Mouse (Mus musculus) heart, embryonic 15.5 days (tissue): Measurements from ENCODE around the gene Aipl1. TPM values are rescaled to one million over a fixed set of nuclear protein-coding genes. Genes with fewer than 3 reads are reported as not detected.

ENCODE experiments used
- ATAC-seq: fragments of 200-750 bp; cut with Nextera tagmentation; replicated peaks from 2 replicates; pipeline ENCODE4 v1.8.0; 2017; ENCODE audit warnings: low read depth, moderate TSS enrichment; ENCODE audit not compliant: insufficient number of reproducible peaks, insufficient read depth, low FRiP score
- H3K27ac ChIP-seq: fragments of 300-500 bp; sonication (generic); 2 replicates; pipeline ENCODE4 v1.5.1; 2015; ENCODE audit warnings: mild to moderate bottlenecking, inconsistent platforms
- H3K27me3 ChIP-seq: fragments of 300-500 bp; sonication (generic); 2 replicates; pipeline ENCODE4 v1.6.1; 2015; ENCODE audit warnings: inconsistent platforms
- H3K36me3 ChIP-seq: fragments of 300-500 bp; sonication (generic); 2 replicates; pipeline ENCODE4 v1.6.1; 2015; ENCODE audit warnings: mild to moderate bottlenecking, inconsistent platforms
- H3K4me1 ChIP-seq: fragments of 300-500 bp; sonication (generic); replicated peaks from 2 replicates; pipeline ENCODE4 v1.6.1; 2015; ENCODE audit warnings: inconsistent platforms
- H3K4me2 ChIP-seq: fragments of 300-500 bp; sonication (generic); 2 replicates; pipeline ENCODE4 v1.6.1; 2015; ENCODE audit warnings: inconsistent platforms, mild to moderate bottlenecking, moderate library complexity
- H3K4me3 ChIP-seq: fragments of 300-500 bp; sonication (generic); 2 replicates; pipeline ENCODE4 v1.5.1; 2015; ENCODE audit warnings: mild to moderate bottlenecking, inconsistent platforms
- H3K9ac ChIP-seq: fragments of 300-500 bp; sonication (generic); 2 replicates; pipeline ENCODE4 v1.6.1; 2015; ENCODE audit warnings: mild to moderate bottlenecking, inconsistent platforms
- H3K9me3 ChIP-seq: fragments of 300-500 bp; sonication (generic); replicated peaks from 2 replicates; pipeline ENCODE4 v1.6.1; 2016; ENCODE audit warnings: inconsistent platforms
- WGBS: fragments of 180-500 bp; shearing (Covaris S2); methylation state at CpG from one replicate; pipeline ENCODE4 v1.1.7; 2015; ENCODE audit warnings: mixed read lengths; 5-methylcytosine and 5-hydroxymethylcytosine counted together
- polyA plus RNA-seq: library from polyadenylated mRNA; unstranded; fragments of >200 nt; fragmentation: Nextera tagmentation; extraction: Ambion mirVana; gene quantifications from 2 replicates; pipeline ENCODE4 v1.2.1, GENCODE M21; 2015

Aipl1 gene
- polyA plus RNA-seq, 1 experiment from 2014 or later, result 0.21 TPM

GRCm38 (mm10) chr11:72032091-72032490 is 5.2 kb downstream of the Aipl1 start:
- Histone ChIP-seq H3K27ac (no peak overlapping the region), H3K4me1 (0 out of 2 replicates have a peak, but pooled peaks cover 7% of the 10 kb centered on the region), H3K4me3 (no peak overlapping the region), H3K27me3 (peaks cover 31% of the 10 kb centered on the region), H3K36me3 (no peaks in the 10 kb centered on the region), H3K4me2 (no peak overlapping the region), H3K9ac (no peak overlapping the region), H3K9me3 (no peaks in the 10 kb centered on the region)
- ATAC-seq, result no peak
- 73% methylated on average over 4 of the region's 4 CpGs for WGBS

- no peak overlapping the region for H3K27ac ChIP-seq
- H3K4me3 ChIP-seq, result no peak overlapping the region
- no peaks in the 10 kb centered on the region for H3K36me3 ChIP-seq
- no peak overlapping the region for H3K4me2 ChIP-seq
- 0 out of 2 replicates have a peak, but pooled peaks have one; percentile 33 for ATAC-seq
- peaks cover 31% of the 10 kb centered on the region for H3K27me3 ChIP-seq
- H3K9me3 ChIP-seq, result no peaks in the 10 kb centered on the region
- 58% methylated on average over 7 of the region's 7 CpGs for WGBS
- no peak overlapping the region for H3K9ac ChIP-seq
- 0 out of 2 replicates have a peak, but pooled peaks cover 7% of the 10 kb centered on the region for H3K4me1 ChIP-seq
Measured at GRCm38 (mm10) chr11:72031353-72031752, 6.0 kb downstream of the Aipl1 start.

- Histone ChIP-seq H3K9ac (no peak overlapping the region), H3K27me3 (peaks cover 35% of the 10 kb centered on the region), H3K4me2 (peak overlapping the region; percentile 38; the same call in 1 of the 2 replicates), H3K27ac (no peak overlapping the region), H3K4me3 (no peak overlapping the region), H3K36me3 (no peaks in the 10 kb centered on the region), H3K9me3 (no peaks in the 10 kb centered on the region), H3K4me1 (0 out of 2 replicates have a peak, but pooled peaks cover 3% of the 10 kb centered on the region)
- 0 out of 2 replicates have a peak, but pooled peaks have one; percentile 2 for ATAC-seq
- WGBS, result 19% methylated on average over 23 of the region's 23 CpGs
Measured at GRCm38 (mm10) chr11:72029143-72029542, 8.2 kb downstream of the Aipl1 start.

- no peak overlapping the region for H3K27ac ChIP-seq
- no peak overlapping the region for H3K9ac ChIP-seq
- no peak overlapping the region for H3K4me3 ChIP-seq
- no peak for ATAC-seq
- no peaks in the 10 kb centered on the region for H3K36me3 ChIP-seq
- H3K27me3 ChIP-seq, result peaks cover 35% of the 10 kb centered on the region
- peaks cover 9% of the 10 kb centered on the region for H3K4me1 ChIP-seq
- H3K4me2 ChIP-seq, result no peak overlapping the region
- WGBS, result 84% methylated on average over 9 of the region's 9 CpGs
- H3K9me3 ChIP-seq, result no peaks in the 10 kb centered on the region
Measured at GRCm38 (mm10) chr11:72027836-72028235, 9.5 kb downstream of the Aipl1 start.

GRCm38 (mm10) chr11:72026516-72026915 is 10.8 kb downstream of the Aipl1 start:
- H3K4me1 ChIP-seq, result peaks cover 11% of the 10 kb centered on the region
- H3K27ac ChIP-seq, result no peak overlapping the region
- H3K4me2 ChIP-seq, result no peak overlapping the region
- H3K36me3 ChIP-seq, result no peaks in the 10 kb centered on the region
- no peak overlapping the region for H3K4me3 ChIP-seq
- peaks cover 35% of the 10 kb centered on the region for H3K27me3 ChIP-seq
- no peaks in the 10 kb centered on the region for H3K9me3 ChIP-seq
- 83% methylated on average over 9 of the region's 9 CpGs for WGBS
- ATAC-seq, result no peak
- no peak overlapping the region for H3K9ac ChIP-seq

GRCm38 (mm10) chr11:72025843-72026242 is 11.5 kb downstream of the Aipl1 start:
- Histone ChIP-seq H3K27me3 (peaks cover 35% of the 10 kb centered on the region), H3K4me1 (peaks cover 11% of the 10 kb centered on the region), H3K36me3 (no peaks in the 10 kb centered on the region), H3K27ac (no peak overlapping the region), H3K4me2 (no peak overlapping the region), H3K9me3 (no peaks in the 10 kb centered on the region), H3K9ac (no peak overlapping the region), H3K4me3 (no peak overlapping the region)
- 38% methylated on average over 5 of the region's 5 CpGs for WGBS
- no peak for ATAC-seq

GRCm38 (mm10) chr11:72024193-72024781 is 13.0 kb downstream of the Aipl1 start:
- no peak overlapping the region for H3K4me3 ChIP-seq
- H3K9me3 ChIP-seq, result no peaks in the 10 kb centered on the region
- no peaks in the 10 kb centered on the region for H3K36me3 ChIP-seq
- no peak overlapping the region for H3K27ac ChIP-seq
- 26% methylated on average over 5 of the region's 5 CpGs for WGBS
- ATAC-seq, result no peak
- peaks cover 10% of the 10 kb centered on the region for H3K4me1 ChIP-seq
- H3K4me2 ChIP-seq, result no peak overlapping the region
- peaks cover 21% of the 10 kb centered on the region for H3K27me3 ChIP-seq
- no peak overlapping the region for H3K9ac ChIP-seq

- Histone ChIP-seq H3K9me3 (no peaks in the 10 kb centered on the region), H3K4me2 (no peak overlapping the region), H3K9ac (no peak overlapping the region), H3K27ac (no peak overlapping the region), H3K27me3 (peaks cover 14% of the 10 kb centered on the region), H3K4me3 (no peak overlapping the region), H3K36me3 (no peaks in the 10 kb centered on the region), H3K4me1 (peaks cover 8% of the 10 kb centered on the region)
- WGBS, result 39% methylated on average over 10 of the region's 10 CpGs
- no peak for ATAC-seq
Measured at GRCm38 (mm10) chr11:72023581-72023980, 13.7 kb downstream of the Aipl1 start.

- no peaks in the 10 kb centered on the region for H3K36me3 ChIP-seq
- no peak overlapping the region for H3K9ac ChIP-seq
- ATAC-seq, result no peak
- H3K27ac ChIP-seq, result no peak overlapping the region
- peaks cover 8% of the 10 kb centered on the region for H3K4me1 ChIP-seq
- H3K4me2 ChIP-seq, result no peak overlapping the region
- H3K4me3 ChIP-seq, result no peak overlapping the region
- H3K27me3 ChIP-seq, result peaks cover 9% of the 10 kb centered on the region
- no peaks in the 10 kb centered on the region for H3K9me3 ChIP-seq
- WGBS, result 70% methylated on average over 6 of the region's 6 CpGs
Measured at GRCm38 (mm10) chr11:72022827-72023226, 14.5 kb downstream of the Aipl1 start.

- Histone ChIP-seq H3K36me3 (no peaks in the 10 kb centered on the region), H3K27me3 (0 out of 2 replicates have a peak, but pooled peaks cover 4% of the 10 kb centered on the region), H3K4me1 (peaks cover 8% of the 10 kb centered on the region), H3K9ac (no peak overlapping the region), H3K27ac (no peak overlapping the region), H3K4me2 (no peak overlapping the region), H3K4me3 (no peak overlapping the region), H3K9me3 (no peaks in the 10 kb centered on the region)
- WGBS, result 35% methylated on average over 4 of the region's 4 CpGs
- ATAC-seq, result no peak
Measured at GRCm38 (mm10) chr11:72021015-72021414, 16.3 kb downstream of the Aipl1 start.

GRCm38 (mm10) chr11:72017253-72017601 is 20.1 kb downstream of the Aipl1 start:
- Histone ChIP-seq H3K27ac (no peak overlapping the region), H3K9me3 (no peaks in the 10 kb centered on the region), H3K4me3 (no peak overlapping the region), H3K36me3 (no peaks in the 10 kb centered on the region), H3K4me2 (no peak overlapping the region), H3K9ac (no peak overlapping the region), H3K4me1 (no peaks in the 10 kb centered on the region), H3K27me3 (no peaks in the 10 kb centered on the region)
- ATAC-seq, result no peak
- 74% methylated on average over 9 of the region's 9 CpGs for WGBS

- H3K36me3 ChIP-seq, result no peaks in the 10 kb centered on the region
- H3K9me3 ChIP-seq, result no peaks in the 10 kb centered on the region
- ATAC-seq, result no peak
- H3K4me2 ChIP-seq, result no peak overlapping the region
- H3K9ac ChIP-seq, result no peak overlapping the region
- WGBS, result 74% methylated on average over 13 of the region's 13 CpGs
- no peak overlapping the region for H3K4me3 ChIP-seq
- no peaks in the 10 kb centered on the region for H3K4me1 ChIP-seq
- no peaks in the 10 kb centered on the region for H3K27me3 ChIP-seq
- H3K27ac ChIP-seq, result no peak overlapping the region
Measured at GRCm38 (mm10) chr11:72016518-72017252, 20.6 kb downstream of the Aipl1 start.
